Mouse (Mus musculus) mouse trophoblast stem cell (cell line): ENCODE results near the gene Glis1.
"Not testable (repeated sequence)": the region's sequence is repeated elsewhere in the genome, so short reads cannot be mapped to it uniquely, and the experiment has no call there.

Source experiments
- in situ Hi-C, 2 experiments: fragments of 300-500 bp; cut with MseI, MboI; formaldehyde crosslinking; loops; 2 replicates in 1 of 2; 3 replicates in 1 of 2; pipeline ENCODE4 v1.15.1; 2025

Glis1 gene

GRCm38 (mm10) chr4:107577146-107577839 lies 142.9 kb downstream of the Glis1 start:
- in situ Hi-C loops = no loop called here

DNA sequence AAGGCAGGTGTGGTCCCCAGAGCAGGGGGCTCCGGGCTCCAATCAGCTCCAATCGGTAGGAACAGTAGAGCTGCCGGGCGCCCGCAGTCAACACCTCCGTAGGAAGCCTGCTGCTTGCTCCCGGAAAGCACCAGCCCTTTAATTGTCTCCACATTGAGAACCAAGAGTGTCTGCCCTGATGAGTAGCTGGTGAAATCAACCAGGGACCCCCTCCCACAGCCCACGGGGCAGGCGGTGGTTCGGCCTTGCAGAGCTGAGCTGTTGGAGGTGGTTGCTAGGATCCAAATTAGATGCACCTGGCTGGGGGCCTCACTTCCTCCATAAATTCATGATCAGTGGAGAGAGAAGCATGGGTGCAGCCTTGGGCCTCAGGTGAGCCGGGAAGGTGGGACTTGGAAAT lies 146.5 kb downstream of the Glis1 start:
- in situ Hi-C loops = no loop called here

DNA sequence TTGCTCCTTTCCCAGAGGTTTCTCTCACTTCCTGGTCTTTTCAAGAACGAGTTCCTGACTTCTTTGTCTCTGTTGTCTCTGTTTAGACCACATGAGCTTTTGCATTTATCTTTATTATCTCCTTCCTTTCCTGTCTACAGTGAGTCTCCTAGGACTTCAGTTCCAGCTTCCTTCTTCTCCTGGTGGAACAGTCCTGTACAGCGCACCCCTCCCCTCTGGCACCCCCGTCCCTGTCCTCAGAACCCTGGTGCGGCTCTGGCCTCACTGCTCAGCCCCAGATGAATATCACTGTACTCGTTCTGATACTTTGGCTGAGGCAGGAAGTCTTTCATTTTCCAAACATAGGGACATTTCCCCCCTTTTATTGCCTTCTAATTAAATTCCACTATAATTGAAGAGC lies 152.0 kb downstream of the Glis1 start:
- in situ Hi-C loops = no loop called here

DNA sequence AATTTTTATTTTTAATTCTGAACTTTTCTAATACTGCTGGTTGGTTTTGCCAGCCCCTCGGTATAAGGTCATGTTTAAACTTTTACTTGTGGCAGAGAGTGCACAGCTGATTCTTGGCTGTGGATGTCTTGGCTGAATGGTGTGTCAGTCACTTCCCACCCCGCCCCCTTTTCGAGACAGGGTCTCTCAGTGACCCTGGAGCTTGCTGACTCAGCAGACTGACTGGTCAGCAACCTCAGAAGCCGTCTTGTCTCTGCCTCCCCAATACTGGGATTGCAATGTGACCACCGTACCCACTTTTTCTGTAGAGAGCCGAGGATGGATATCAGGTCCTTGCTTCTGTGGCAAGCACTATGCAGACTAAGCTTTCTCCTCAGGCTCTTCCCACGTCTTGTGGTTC lies 154.2 kb downstream of the Glis1 start:
- in situ Hi-C loops = no loop called here

GRCm38 (mm10) chr4:107589046-107589445 lies 154.7 kb downstream of the Glis1 start:
- in situ Hi-C loops = no loop called here

- in situ Hi-C loops = no loop called here
Observed at GRCm38 (mm10) chr4:107590805-107591534, 156.6 kb downstream of the Glis1 start.

GRCm38 (mm10) chr4:107593426-107593825 lies 159.0 kb downstream of the Glis1 start:
- in situ Hi-C loops = no loop called here

- in situ Hi-C loops = no loop called here
Observed at GRCm38 (mm10) chr4:107597226-107597897, 163.0 kb downstream of the Glis1 start.

GRCm38 (mm10) chr4:107597898-107598580 lies 163.6 kb downstream of the Glis1 start:
- in situ Hi-C loops = no loop called here

- in situ Hi-C loops = not testable (repeated sequence)
Observed at GRCm38 (mm10) chr4:107598581-107598958, 164.2 kb downstream of the Glis1 start.

- in situ Hi-C loops = no loop called here
Observed at GRCm38 (mm10) chr4:107602284-107602683, 167.9 kb downstream of the Glis1 start.

DNA sequence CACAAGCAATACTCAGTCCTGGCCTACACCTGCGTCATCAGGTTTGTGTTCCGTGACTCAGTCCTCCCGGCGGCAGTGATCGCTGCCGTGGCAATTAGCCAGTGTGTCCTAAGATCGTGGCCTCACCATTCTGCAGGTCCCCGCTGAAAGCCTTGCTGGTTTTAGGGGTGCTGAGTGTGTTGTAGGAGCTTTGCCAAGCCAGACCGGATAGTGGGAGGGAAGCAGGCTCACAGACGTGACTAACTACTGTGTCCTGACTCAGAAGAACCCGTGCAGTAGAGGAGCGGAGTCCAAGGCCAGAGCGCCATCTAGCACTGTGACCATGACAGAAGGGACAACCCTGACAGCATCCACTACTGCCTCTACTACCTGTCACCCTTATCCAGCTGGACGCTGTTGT lies 168.4 kb downstream of the Glis1 start:
- in situ Hi-C loops = no loop called here

- in situ Hi-C loops = no loop called here
Observed at GRCm38 (mm10) chr4:107603208-107603607, 168.8 kb downstream of the Glis1 start.

DNA sequence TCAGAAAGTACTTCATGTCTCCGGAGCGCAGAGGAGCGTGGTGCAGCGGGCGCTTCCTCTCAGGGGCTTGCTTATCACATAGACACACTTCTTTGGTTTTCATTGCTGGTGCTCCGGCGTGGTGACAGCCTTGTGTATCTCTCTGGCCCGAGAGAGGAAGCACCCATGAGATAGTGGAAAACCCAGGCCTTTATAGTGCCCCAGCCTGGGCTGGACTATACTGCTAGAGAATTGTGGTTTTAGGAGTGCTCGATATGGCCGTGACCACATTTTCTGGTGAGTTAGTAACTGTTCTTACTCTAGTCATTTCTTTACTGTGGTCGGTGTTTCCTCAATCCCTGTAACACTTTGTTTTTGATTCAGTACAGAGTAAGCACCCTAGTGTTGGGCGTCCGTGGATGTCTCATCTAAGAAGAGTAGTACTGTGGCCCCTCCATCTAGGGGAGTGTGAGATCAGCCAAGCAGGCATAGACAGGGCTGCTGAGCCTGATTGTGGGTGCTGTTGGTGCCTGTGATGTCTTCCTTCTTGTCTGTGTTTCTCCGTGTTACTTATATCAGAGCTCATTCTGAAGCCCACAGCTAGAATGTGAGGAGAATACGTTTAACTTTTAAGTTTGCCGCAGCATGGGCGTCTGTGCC lies 171.7 kb downstream of the Glis1 start:
- in situ Hi-C loops = no loop called here

- in situ Hi-C loops = no loop called here
Observed at GRCm38 (mm10) chr4:107609775-107610174, 175.4 kb downstream of the Glis1 start.

DNA sequence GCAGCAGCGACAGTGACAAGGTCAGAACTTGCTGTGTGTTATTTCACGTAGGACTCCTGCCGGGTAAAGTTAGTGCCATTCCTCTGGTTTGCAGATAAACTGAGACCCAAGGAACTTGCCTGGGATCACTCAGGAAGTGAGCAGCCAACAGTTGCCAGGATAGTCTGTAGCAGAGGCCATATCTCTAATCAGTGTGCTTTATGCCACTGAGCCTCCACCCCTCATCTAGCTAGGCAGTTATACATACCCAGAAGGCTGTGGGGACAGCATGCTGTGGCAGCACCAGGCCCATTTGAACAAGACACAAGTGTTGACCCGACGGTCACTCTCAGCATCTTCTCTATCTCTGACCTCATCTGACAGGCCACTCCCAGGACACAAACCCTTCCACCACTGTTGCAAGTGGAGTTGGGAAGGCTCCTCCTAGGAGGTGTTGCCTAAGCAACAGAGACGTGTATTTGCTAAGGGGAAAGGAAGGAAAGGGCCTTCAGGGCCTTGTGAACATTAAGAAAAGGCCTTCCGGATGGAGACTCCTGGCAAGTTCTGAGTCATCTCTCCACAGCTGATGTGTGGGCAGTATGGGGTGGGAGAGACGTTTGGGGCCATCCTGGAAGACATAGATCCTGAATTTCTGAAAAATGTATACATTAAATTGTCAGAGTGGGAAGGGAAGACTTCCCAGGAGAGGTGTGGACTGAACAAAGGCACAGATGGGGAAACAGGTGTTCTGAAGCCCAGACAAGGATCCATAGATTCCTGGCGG lies 177.7 kb downstream of the Glis1 start:
- in situ Hi-C loops = no loop called here

GRCm38 (mm10) chr4:107617596-107618230 lies 183.3 kb downstream of the Glis1 start:
- in situ Hi-C loops = no loop called here

DNA sequence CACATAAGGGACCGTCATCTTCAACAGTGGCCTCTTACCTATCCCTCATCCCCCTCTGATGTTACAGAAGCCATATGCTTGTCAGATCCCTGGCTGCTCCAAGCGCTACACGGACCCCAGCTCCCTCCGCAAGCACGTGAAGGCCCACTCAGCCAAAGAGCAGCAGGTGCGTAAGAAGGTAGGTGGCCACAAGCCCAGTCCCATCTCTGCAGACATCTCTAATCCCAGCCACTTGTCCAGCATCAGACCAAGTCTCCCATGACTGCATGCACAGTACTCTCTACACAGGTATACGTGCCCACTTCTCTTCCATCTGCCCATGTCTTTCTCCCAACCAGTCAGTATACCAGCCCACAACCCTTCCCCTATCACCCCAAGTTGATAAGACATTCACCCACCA lies 185.1 kb downstream of the Glis1 start:
- in situ Hi-C loops = no loop called here

GRCm38 (mm10) chr4:107621366-107621765 lies 187.0 kb downstream of the Glis1 start:
- in situ Hi-C loops = no loop called here

DNA sequence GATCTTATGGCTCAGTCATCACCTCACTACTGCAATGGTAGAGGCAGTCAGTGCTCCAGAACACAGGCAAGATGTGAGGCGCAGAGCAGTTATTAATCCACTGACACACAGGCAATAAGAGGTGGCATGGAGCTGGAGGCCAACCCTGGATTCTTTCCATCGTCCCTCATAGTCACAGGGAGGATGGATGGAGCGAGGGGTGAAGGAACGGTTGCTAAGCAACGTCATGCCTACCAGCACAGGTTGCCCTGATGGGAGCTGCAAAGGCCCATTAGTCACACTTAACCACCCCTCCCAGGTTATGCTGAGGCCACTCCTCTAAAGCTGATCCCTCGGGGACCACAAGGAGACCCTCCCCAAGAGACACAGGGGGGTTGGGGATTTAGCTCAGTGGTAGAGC lies 187.9 kb downstream of the Glis1 start:
- in situ Hi-C loops = no loop called here
